11 mouse cellular contexts compared by ENCODE assay signal in the genomic region with DNA sequence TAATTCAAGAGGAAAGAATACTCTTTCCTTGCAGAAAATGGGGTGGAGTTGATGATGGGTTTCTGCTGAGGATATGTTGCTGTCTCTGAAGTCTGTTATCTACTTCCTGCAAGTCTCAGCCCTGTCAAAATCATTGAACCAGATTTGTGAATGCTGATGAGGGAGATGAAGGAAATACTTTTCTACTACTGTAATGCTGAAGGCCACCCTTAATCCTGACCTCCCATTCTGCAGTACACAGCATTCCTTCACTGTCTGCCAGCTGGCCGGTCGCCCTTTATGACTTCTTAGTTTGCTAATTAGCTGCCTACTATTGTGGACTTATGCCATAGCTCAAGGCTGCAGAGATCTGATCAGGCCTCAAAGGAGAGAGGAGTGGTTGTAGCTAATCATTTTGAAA. TPM values are rescaled to one million over a fixed set of nuclear protein-coding genes. Genes with fewer than 3 reads are reported as not detected.
A peak's percentile ranks its signal among the peaks of the same experiment; 100 is the strongest.
DNase-seq lines count a peak whose midpoint lies in the region; ATAC-seq and TF ChIP-seq lines count a peak whose summit lies in the region.
"Had no signal": no experiment of that assay in that cellular context is flagged by ENCODE, and none has a peak within 500 bp of the region (broad histone marks: within the 10 kb centered on the region; RNA-seq: fewer than 3 reads in every experiment).

No protein-coding gene starts in this region.

- 57% methylated on average over 2 of the region's 2 CpGs for WGBS in kidney, embryonic 16.5 days
- WGBS in heart, postnatal 0 days: 12% methylated on average over 2 of the region's 2 CpGs
- WGBS in forebrain, postnatal 0 days: 24% methylated on average over 2 of the region's 2 CpGs

- ATAC-seq in kidney, embryonic 16.5 days (ENCODE audit: low FRiP score, low TSS enrichment): no peak
- ATAC-seq in heart, postnatal 0 days (ENCODE audit: insufficient read depth, low read depth): peak; percentile 27
- no peak for ATAC-seq in megakaryocyte-erythroid progenitor cell, adult 5-6 weeks (replicated peaks; ENCODE audit: low FRiP score, low TSS enrichment, poor library complexity, severe bottlenecking)
- ATAC-seq in forebrain, postnatal 0 days: no peak

- no peak overlapping the region for H3K9ac ChIP-seq in kidney, embryonic 16.5 days (replicated peaks; ENCODE audit: low read length)
- H3K9ac ChIP-seq in heart, postnatal 0 days (replicated peaks; ENCODE audit: low read depth, low read length): no peak overlapping the region
- H3K9ac ChIP-seq in forebrain, postnatal 0 days: no peak overlapping the region
- H3K9ac ChIP-seq: embryonic facial prominence, embryonic 12.5 days had no signal

- no peak for TF ChIP-seq CTCF in heart, postnatal 0 days (IDR thresholded peaks at IDR 0.05; ENCODE audit: low read depth)
- no peak for TF ChIP-seq CTCF in forebrain, postnatal 0 days (IDR thresholded peaks at IDR 0.05; ENCODE audit: low read depth)

- H3K4me1 ChIP-seq in kidney, embryonic 16.5 days (ENCODE audit: insufficient read depth, low read length): peaks cover 3% of the 10 kb centered on the region; the same call in 1 of the 2 replicates
- H3K4me1 ChIP-seq in heart, postnatal 0 days (ENCODE audit: control insufficient read depth, insufficient read depth): peaks cover 11% of the 10 kb centered on the region; the same call in 1 of the 2 replicates
- no peaks in the 10 kb centered on the region for H3K4me1 ChIP-seq in forebrain, postnatal 0 days (ENCODE audit: insufficient read depth)
- H3K4me1 ChIP-seq: embryonic facial prominence, embryonic 12.5 days had no signal

- H3K27me3 ChIP-seq in kidney, embryonic 16.5 days (ENCODE audit: insufficient read depth, low read length): no peaks in the 10 kb centered on the region
- H3K27me3 ChIP-seq in heart, postnatal 0 days (ENCODE audit: control insufficient read depth, insufficient read depth, low read length): no peaks in the 10 kb centered on the region
- H3K27me3 ChIP-seq in forebrain, postnatal 0 days (ENCODE audit: insufficient read depth, low read length): no peaks in the 10 kb centered on the region
- H3K27me3 ChIP-seq: embryonic facial prominence, embryonic 12.5 days had no signal

- no peaks in the 10 kb centered on the region for H3K9me3 ChIP-seq in kidney, embryonic 16.5 days (ENCODE audit: low read length)
- H3K9me3 ChIP-seq in heart, postnatal 0 days (replicated peaks; ENCODE audit: control insufficient read depth, low read length): no peaks in the 10 kb centered on the region
- H3K9me3 ChIP-seq in forebrain, postnatal 0 days (ENCODE audit: low read length): no peaks in the 10 kb centered on the region
- H3K9me3 ChIP-seq: embryonic facial prominence, embryonic 12.5 days; G1E had no signal

- H3K36me3 ChIP-seq in kidney, embryonic 16.5 days (ENCODE audit: insufficient read depth, low read length): peaks cover 15% of the 10 kb centered on the region; the same call in 1 of the 2 replicates
- peaks cover 56% of the 10 kb centered on the region for H3K36me3 ChIP-seq in heart, postnatal 0 days (replicated peaks; ENCODE audit: control insufficient read depth, insufficient read depth, low read length)
- no peaks in the 10 kb centered on the region for H3K36me3 ChIP-seq in forebrain, postnatal 0 days (ENCODE audit: insufficient read depth)

- H3K27ac ChIP-seq in kidney, embryonic 16.5 days (ENCODE audit: low read length): no peak overlapping the region
- H3K27ac ChIP-seq in heart, postnatal 0 days (ENCODE audit: low read depth): 0 out of 2 replicates have a peak overlapping the region, but pooled peaks have one; percentile 11
- no peak overlapping the region for H3K27ac ChIP-seq in forebrain, postnatal 0 days (ENCODE audit: low read depth, low read length)
- H3K27ac ChIP-seq: embryonic facial prominence, embryonic 12.5 days; left cerebral cortex, adult 2 months had no signal

- no peak overlapping the region for H3K4me3 ChIP-seq in kidney, embryonic 16.5 days (ENCODE audit: low read length)
- H3K4me3 ChIP-seq in heart, postnatal 0 days (ENCODE audit: low read depth, low read length): no peak overlapping the region
- H3K4me3 ChIP-seq in forebrain, postnatal 0 days (ENCODE audit: low read depth, low read length): no peak overlapping the region
- H3K4me3 ChIP-seq: embryonic facial prominence, embryonic 12.5 days; left cerebral cortex, adult 2 months had no signal

- intact Hi-C loops in left cerebral cortex, postnatal 14 days (cut with DNase I): no loop called here

- no peak overlapping the region for H3K4me2 ChIP-seq in kidney, embryonic 16.5 days (replicated peaks; ENCODE audit: low read depth, low read length)
- no peak overlapping the region for H3K4me2 ChIP-seq in heart, postnatal 0 days (ENCODE audit: low read depth, low read length)
- no peak overlapping the region for H3K4me2 ChIP-seq in forebrain, postnatal 0 days (ENCODE audit: low read depth)
- H3K4me2 ChIP-seq: embryonic facial prominence, embryonic 12.5 days had no signal

- peak; percentile 85 for DNase-seq in kidney, adult 11 months
- peak; percentile 83 to 85 for DNase-seq in adrenal gland, postnatal 36 days
- peak; percentile 56 for DNase-seq in heart, postnatal 0 days (ENCODE audit: low spot score)
- DNase-seq in left cerebral cortex, postnatal 14 days (ENCODE audit: low spot score in 2 of 2): peak; percentile 20 to 22
- no peak for DNase-seq in spleen, adult 18-20 months
- no peak for DNase-seq in forebrain, postnatal 0 days

- no peak for TF ChIP-seq EP300 in heart, postnatal 0 days (IDR thresholded peaks at IDR 0.05; ENCODE audit: low read depth)

RNA-seq across cellular contexts. Expression of a gene that starts 54.6 kb away (rescaled TPM):
- 54.9 and 57.7 TPM in 2 replicates for polyA plus RNA-seq in kidney, embryonic 16.5 days (2015; fragmentation: Nextera tagmentation; extraction: Ambion mirVana)
- total RNA-seq in adrenal gland, postnatal 36 days (2021): 100 to 1,000 TPM in 1 of 2 experiments, 10 to 100 TPM in 1; 85.0 to 147 TPM
- 124 and 140 TPM in 2 replicates for total RNA-seq in heart, postnatal 0 days (2014; rRNA removed; ENCODE audit: low replicate concordance)
- 42.3 and 50.2 TPM in 2 replicates for polyA plus RNA-seq in heart, postnatal 0 days (2015; fragmentation: Nextera tagmentation; extraction: Ambion mirVana)
- 10 to 100 TPM; 27.9 to 28.7 TPM for total RNA-seq in left cerebral cortex, postnatal 14 days (2021)
- 56.7 and 62.3 TPM in 2 replicates for total RNA-seq in megakaryocyte-erythroid progenitor cell, adult 5-6 weeks (2014; fragmentation: Nextera tagmentation)
- total RNA-seq in megakaryocyte-erythroid progenitor cell, adult 5-6 weeks (2017): 55.2 and 63.7 TPM in 2 replicates
- 15.5 and 21.6 TPM in 2 replicates for total RNA-seq in forebrain, postnatal 0 days (2014; rRNA removed)
- polyA plus RNA-seq in forebrain, postnatal 0 days (2015; fragmentation: Nextera tagmentation; extraction: Ambion mirVana): 4.4 and 6.6 TPM in 2 replicates

Comparison
In these comparisons a context has a peak if more than half of its experiments do, and no peak if none do; other contexts are left out.
1. DNase-seq: peak in kidney, adult 11 months (single experiment), adrenal gland, postnatal 36 days (2 of 2), heart, postnatal 0 days (single experiment) and left cerebral cortex, postnatal 14 days (2 of 2); none in spleen, adult 18-20 months (0 of 2) and forebrain, postnatal 0 days (single experiment).